Mouse (Mus musculus) spleen, postnatal 10 days (tissue): ENCODE measurements around the gene Znrf3.
A peak's percentile ranks its signal among the peaks of the same experiment; 100 is the strongest.

Experiments used
- DNase-seq, 2 experiments: peaks; one replicate each; pipeline ENCODE4 v3.0.0; 2021 to 2022; ENCODE audit warnings: low spot score in 2 of 2

The Znrf3 gene

DNA sequence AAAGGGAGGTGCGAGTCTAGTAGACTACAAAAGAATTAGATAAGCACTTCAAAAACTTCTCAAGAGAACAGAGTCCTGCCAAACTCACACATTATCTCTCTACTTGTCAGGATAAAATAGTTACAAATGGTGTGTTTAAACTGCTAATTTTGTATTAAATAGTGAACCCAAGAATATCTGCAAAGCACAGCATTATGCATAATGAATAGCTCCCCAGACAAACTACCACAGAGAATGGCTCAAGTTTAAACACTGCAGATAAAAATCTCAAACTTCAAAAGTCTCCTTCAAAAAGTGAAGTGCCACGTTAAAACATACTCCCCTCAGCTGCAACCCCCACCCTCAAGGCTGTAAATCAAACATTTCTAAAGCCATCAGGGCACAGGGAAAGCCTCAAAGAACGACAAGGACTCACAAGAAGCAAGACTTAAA is 2.0 kb downstream of the Znrf3 start:
- no peak for DNase-seq

DNA sequence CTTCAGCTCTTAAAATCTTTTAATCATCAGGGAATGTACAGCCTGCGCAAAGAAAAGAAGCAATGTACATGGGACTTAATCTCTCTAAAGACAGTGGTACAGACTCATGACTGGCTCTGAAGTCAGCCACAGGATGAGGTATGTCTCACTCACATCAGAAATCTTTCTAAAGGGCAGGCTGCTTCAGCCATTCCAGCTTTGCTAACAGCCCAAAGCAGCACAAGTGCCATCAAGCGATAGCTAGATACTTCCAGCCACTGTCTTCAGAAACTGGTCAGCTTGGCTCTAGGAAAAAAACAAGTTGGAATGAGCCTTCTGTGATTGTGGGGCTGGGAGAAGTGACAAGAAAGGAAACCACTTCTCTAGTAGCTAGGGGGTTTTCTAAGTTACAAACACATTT is 7.0 kb downstream of the Znrf3 start:
- no peak for DNase-seq

DNA sequence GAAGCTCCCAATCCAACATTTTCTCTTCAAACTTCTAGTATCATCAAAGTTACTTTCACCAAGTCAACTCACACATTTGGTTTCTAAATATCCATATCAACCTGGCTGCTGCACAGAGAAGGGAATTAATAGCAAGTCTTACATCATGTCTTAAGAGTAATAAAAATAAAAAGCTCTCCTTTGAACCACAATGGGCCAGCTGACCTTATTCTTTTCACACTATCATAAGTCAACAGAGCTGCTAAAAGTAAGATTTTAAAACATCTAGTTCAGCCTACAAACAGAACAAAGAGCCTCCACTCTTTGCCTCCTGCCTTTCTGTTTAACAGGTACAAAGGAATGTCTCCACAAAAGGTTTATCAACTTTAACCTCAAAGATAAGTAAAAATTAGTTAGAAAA is 7.7 kb downstream of the Znrf3 start:
- no peak for DNase-seq

DNA sequence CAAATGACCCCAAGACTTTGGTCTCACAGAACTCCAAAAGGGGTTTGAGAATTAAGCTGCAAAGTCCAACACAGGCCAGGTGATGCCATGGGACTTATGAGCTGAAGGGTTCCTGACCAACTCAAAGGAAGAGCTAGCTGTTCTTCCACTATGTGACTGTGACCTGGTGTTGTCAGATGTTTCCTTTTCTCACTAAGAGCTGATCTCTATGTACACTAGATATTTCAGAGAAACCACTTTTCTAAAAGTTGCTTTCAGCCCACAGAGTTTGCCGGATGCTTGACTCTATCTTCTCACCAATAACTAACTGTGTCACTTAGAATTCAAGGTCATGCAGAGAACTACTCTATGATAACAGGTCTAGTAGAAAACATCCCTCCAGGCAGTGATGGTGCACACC is 9.2 kb downstream of the Znrf3 start:
- DNase-seq = no peak

DNA sequence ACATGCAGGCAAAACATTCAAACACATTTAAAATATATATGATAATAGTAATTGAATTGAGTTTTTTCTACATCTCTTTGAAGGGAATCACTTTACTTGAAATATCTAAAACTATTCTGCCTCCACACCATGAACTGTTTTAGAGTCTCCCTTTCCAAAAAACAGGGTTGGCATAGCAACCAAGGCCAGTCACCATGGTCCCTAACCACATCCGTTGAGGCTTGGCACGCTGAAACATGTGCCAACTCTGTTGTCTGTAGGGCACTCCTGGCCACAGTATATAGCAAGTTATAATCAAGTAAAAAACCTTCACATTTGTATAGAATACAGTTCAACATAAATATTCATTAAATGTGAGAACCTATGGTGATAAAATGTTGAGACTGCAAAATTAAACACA is 12.3 kb downstream of the Znrf3 start:
- DNase-seq = peak in 1 of 2 experiments; percentile 44

DNA sequence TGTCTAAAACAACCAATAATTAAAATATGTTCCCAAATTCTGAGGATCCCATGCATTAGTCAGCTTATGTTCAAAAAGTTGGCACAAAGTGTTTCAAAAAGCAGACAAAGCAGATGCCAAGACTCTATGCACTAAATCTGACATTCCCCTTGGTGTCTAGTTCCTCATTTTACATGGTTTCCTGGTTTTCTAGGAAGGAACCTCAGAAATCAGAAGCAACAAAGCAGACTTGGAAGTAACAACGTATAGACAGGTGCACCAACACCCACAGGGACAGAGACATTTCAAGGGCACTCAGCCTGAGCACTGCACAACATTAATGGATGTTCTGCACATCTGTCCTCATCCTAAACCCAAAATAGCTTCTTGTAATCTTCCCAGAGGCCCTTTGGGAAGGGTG is 13.8 kb downstream of the Znrf3 start:
- no peak for DNase-seq

DNA sequence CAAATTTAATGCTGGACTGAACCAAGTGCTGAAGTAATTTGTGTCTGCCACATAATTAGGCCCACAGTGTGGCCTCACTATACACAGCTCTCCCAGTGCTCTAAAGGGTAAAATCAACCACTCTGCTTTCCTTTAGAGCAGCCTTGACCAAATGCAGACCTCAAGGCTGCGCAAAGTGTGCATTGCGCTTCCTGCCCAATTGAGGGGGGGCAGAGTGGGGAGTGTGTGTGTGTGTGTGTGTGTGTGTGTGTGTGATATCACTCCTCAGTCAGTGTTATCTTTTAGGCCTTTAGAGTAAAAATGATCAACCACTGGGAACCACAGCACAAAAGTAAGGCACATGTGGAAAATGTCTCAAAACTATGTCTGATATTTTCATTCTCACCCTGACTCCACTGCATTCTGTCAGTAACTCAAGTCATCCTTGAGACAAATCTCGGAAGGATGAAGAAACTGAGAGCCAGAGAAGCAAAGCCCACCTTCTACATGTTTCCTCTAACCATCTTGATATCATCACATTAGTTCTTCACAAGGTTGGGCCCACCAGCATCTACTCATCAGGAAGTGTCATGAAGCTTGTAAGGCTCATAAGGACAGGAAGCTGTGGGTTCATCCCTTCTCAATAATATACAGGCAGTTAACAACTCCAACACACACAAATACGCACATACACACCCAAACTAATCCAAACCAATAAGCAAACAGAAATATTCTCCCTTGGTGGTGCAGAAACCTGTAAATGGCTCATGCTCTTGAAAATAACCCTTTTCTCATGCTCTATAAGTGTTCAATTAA is 15.1 kb downstream of the Znrf3 start:
- DNase-seq = no peak

DNA sequence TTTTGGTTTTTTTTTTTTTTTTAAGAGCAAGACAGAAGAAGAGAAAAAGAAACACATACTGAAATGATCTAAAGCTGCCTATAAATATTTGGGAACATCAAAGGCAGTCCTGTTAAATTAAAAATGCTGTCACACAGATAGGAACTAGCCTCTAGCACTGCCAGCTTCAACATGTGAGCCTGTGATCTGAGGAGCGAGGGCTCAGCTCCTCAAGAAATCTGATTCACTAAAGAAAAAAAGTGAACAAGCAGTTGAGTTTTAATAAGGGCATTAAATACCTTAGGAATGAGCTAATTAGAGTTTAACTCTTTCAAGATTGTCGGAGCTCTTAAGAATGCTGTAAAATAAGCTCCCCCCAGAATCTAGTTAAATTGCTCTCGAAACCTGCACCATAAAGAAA is 17.4 kb downstream of the Znrf3 start:
- no peak for DNase-seq

DNA sequence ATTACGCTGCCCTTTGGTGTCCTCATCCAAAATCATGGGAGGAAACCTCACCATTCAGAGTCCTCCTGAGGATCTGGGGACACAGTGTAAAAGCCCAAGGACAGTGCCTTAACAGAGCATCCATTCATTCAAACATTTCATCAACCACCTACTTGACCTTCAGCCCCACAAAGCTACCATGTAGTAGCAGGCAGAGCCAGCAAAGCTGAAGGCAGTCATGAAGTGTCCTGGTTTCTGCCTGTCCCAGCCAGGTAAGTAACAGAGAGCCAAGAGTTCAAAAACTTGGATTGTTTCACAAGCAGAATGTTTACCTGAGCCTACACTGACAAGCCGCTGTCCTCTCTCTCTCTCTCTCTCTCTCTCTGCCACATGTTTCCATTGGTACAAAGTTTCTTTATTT is 18.3 kb downstream of the Znrf3 start:
- DNase-seq = no peak

DNA sequence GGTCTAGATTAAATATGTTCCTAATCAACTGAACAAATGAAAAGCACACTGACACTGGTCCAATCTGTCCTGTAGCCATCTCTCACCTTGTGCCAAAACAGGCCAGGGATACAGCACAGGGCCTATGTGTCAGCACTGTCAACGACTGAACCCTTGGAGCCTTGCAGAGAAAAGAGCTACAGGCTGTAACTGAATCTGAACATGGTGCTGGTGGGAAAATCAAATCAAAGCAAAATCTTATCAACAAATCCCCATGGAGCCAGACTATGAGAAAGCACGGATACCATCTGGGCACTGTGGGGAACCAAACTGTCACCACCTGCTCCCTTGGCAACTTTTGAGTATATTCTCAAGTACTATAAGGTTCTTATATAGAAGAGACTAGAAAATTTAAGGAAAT is 19.5 kb downstream of the Znrf3 start:
- DNase-seq = no peak

DNA sequence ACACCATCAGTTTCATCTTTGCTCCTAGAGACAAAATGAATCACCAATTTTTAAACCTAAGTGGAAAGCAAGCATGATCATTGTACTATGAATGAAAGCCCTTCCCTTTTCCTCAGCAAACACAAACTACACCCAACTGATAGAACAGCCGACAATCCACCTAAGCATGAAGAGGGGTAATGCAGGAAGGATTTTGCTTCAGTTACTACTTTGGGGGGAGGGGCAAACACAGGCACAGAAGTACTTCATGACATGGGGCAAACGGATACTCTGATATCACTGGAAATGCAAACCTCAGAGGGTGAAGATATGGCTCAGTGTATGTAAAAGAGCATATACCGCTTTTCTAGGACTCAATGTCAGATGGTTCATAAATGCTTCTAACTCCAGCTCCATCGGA is 20.5 kb downstream of the Znrf3 start:
- no peak for DNase-seq

DNA sequence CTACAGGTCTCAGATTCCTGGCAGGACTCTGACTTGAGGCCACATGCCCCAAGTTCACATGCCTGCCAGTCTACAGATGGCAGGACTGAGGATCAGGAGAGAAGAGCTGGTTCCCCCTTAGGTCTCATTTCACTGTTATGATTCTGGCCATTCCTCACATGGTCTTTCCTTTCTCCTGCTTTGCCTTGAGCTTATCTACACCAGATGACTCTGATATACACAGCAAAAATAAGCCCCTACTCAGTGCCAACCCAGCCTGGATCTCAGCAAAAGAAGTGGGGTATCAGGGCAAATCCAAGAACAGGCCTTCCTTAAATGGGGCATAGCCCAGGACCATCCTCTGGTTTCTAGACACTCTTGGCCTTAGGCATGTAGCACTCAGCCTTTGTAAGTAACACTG is 21.6 kb downstream of the Znrf3 start:
- DNase-seq = no peak

DNA sequence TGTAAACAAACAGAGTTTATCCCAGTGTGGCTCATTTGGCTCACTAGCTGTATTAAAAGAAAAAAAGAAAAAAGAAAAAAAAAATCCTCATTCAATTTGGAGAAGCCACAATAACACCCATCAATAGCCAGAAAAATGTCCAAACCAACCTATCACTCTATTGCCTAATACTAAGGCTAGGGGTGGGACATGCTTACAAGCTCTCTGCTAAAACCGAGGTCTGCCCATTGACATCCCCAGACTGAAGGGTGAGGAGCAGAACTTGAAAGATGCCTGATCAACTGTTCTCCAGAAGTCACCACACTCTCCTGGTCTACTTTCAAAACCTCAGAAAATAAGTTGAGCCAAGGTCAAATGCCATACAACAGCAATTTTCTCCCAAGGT is 22.4 kb downstream of the Znrf3 start:
- no peak for DNase-seq

DNA sequence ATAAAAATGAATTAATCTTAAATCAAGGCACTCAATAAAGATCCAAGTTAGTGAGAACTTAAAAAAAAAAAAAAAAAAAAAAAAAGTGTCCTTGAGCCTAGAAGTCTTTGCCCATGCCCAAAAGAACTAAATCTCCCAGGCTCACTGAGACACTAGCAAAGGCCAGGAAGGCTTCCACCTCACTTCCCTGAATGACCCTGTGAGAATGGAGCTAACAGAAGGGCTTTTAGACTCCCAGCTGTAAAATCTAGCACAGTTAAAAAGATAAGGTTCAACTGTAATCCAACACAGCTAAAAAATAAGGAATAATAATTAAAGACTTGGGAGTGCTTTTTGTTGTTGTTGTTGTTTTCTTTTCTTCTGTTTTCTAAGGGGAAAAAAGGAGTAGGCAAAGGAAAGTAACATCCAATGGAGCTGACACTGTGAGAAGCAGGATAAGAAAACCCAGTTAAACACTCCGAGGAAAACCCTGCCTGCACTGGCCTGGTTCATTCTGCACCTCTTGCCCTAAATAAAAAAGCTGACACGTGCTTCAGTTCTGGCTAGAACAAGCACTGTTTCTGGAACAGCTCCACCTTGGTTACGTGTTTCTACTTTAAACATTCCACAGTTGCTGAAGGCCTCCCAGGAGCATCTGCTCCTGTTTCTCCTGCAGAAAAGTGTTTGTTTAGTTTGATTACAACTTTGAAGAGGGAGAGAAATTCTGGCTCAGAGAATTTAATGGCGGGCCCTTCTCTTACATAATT is 23.0 kb downstream of the Znrf3 start:
- no peak for DNase-seq

DNA sequence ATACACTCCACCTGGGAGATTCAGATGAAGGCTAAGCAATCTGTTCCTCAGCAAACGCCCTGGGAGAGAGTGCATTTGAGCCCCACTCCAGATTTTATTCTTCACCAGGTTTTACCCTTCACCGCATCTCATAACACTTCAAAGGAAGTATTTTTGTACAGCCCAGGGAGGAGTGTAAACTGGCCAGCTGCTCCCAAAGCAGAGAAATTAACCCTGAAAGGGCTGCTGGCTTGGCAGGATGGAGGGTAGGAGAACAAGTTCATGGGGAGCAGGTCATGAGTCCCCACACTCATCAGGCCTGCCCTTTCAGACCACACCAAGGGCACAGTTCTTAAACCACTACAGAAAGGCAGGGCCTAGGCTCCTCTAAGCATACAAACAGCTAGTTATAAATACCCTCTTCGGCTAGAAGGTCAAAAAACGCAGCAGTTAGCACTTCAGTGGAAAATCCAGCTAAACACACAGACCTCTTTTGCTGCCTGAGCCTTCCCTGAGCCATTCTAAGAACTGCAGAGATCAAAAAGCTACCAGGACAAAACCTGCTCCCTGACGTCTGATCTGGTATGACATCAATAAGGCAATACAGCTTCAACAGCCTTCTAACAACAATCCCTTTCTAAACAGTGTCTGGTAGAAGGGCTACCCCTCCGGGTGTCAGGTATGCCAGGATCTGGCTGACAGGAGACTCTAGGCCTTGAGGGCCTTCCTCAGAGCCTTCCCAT is 28.9 kb downstream of the Znrf3 start:
- DNase-seq = no peak

DNA sequence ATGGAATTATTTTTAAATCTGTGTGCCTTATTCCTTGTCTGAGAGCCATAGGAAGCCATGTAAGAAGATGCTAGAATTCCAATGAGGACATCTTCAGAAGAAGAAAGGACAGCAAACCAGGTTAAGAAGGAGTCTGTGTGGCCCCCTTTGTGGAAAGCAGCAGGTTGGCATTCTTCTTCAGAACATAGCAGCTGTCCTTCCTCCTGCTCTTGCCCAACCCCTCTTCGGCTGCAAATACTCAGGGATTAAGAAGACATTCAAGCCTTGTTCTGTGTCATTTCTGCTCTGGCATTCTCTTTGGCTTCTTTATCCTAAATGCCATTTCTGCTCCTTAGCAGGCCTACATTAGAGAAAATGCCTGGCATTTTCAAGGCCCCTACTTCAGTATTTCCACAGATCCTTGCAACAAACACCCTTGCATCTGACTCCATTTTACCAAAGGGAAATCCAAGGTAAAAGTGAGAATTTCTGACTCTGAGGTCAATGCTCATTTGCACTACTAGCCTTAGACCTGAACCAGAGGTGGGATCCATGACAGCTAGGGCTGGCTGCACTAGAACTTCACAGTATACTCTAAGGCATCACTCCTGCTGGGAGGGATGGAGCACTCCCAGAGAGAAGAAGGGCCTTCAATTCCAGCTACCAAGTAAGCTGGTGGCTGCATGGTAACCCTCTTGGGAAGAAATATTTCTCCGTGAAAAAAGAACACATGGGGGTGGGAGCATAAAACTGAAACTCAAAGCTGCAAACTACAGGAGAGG is 29.6 kb downstream of the Znrf3 start:
- DNase-seq = no peak

DNA sequence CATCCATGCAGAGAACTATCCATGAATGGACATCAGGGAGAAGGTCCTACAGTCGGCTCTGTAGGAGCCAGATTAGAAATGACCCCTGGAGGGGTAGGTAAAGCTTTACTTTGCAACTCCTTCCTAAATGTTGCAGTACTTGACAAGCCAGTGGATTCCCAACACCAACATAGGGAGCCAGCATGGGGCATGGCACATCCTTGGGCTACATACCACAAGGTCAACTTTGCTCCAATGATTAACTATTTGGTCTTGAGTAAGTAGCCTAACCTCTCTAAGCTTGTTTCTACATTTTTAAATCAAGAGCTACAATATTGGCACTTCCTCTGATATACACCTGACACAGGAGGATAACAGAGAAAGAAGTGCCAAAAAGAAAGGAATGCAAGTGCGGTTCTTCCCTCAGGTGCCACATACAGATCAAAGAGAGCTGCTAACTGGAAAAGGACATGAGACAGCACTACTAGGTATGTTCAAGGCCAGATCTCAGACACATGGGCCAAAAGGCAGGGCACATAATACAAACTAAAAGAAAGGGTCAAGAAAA is 31.9 kb downstream of the Znrf3 start:
- no peak for DNase-seq

DNA sequence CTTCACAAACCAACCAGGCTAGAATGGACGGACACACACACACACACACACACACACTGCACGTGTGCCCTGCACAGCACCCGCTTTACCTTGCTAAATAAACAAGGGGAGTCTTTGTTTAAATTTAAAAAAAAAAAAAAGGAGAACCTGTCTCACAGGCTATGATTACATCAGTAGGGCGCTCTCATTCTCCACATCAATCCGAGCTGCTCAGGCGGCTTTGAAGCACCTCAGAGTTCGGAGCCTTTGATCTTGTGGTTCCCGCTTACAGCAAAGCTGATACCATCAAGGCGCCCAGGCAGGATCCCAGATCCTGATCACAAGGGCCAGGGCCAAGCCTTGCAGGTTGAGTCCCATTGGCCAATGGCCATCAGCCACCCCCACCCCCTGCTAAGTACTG is 33.1 kb downstream of the Znrf3 start:
- DNase-seq = peak in 1 of 2 experiments; percentile 18

DNA sequence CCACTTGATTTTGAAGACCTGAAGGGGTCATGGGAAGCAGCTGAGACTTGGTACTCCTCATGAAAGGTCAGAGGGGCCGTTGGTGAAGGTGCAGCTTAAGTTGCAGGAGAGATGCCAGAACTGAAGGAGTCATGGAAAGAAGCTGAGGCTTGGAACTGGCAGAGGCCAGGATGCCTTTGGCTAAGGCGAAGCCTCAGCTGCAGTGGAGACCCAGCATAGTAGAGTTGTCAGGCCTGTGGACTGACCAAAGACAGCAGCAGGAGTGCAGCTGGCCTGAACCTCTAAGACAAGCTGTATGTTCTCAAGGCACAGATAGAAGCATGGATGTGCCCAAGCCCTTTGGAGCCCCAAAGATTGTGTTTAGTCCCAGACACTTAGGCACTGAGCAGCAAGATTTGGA is 40.5 kb downstream of the Znrf3 start:
- DNase-seq = no peak

DNA sequence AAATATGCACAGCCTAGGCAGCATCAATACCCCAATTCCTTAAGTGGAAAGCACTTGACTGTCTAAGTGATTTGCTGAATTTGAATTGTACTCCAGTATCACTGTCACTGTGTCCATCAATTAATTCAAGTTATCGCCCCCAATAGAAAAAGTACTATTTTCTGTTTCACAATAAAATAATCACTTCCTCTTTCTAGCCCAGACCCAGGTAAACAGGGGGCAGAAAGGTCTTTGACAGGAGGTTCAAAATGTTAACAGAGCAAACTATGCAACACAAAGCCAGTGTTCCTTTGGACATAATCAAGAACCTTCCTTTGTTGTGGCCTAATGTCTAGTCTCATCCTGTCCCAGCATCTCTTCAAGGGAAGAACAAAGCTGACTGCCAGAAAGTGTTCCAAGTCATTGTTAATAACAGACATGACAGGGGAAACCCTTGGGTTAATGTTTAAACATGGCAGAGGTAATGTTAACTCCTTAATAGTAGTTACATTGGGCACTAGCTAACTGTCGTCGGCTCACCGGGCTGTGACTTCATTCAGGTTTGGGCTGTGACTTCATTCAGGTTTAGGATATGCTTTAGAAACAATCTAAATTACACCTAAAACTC is 42.4 kb downstream of the Znrf3 start:
- no peak for DNase-seq

DNA sequence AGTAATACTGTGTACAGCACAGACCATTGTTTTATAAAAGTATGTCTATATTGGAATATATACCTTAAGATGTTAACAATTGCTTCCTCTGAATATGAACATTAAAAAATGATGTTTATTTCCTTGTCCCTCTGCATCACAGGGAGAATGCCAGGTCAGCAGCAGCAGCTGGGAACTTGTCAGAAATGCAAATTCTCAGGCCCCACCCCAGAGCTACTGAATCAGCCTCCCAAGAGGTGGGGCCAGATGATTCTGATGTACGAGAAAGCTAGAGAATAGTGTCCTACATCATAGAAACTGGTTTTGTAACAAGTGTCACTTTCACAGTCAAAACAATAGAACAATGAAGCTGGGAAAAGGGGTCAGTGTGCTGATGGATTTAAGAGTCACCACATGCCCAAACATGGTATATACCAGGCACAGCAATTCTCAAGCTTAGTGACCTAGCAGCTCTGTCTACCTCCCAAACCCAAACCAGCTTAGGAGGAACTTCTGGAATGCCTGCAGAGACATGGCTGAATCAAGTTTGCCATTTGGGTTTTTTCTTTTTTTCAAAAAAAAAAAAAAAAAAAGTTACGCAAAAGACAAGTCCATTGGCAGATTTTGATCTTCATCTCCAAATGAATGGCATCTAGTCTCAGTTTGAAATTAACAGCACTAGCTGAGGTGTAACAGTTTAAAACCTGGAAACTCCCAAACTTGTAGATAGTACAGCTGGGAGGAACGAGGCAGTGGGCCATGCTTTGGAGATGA is 46.2 kb downstream of the Znrf3 start:
- DNase-seq = no peak
